Mouse (Mus musculus): ENCODE results near the gene Serp2.
A peak's percentile ranks its signal among the peaks of the same experiment; 100 is the strongest.

The Serp2 gene

DNA sequence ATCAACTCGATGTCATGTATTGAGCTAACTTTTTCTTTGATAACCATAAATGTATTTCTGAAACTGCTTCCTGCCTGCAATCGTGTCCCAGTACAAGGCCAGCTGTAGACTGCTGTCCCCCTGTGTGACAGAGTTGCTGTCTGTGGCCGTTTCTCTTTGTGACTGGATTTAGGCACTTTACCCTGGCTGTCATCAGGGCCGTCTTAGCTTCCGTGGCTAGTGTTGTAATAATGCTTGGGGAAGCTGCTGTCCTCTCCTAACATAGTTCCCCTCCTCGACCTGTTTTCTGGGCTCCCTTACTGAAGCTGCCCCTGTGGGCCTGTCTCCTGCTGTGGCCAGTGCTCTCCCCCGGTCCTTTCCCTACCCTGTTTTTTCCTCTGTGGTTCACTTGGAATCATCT lies 58.5 kb downstream of the Serp2 start:
- DNase-seq (ENCODE audit: low read depth, low spot score): no peak

DNA sequence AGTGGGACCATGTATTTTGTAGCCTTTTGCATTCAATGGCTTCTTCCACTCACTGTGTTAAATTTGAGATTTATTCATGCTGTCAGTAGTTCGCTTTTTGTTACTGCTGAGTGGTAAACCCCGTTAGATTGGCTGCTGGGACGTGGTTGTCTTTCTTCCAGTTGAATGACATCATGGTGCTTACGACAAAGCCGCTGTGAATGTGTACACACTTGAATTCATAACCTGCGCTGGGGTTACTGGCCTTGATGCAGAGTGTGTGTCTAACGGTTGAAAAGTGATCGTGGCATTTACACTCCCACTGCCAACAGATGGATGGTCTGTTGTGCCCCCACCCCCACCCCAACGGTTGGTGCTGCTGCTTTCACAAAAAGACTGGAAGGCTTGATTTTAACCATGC lies 59.5 kb downstream of the Serp2 start:
- no peak for DNase-seq (ENCODE audit: low read depth, low spot score)

DNA sequence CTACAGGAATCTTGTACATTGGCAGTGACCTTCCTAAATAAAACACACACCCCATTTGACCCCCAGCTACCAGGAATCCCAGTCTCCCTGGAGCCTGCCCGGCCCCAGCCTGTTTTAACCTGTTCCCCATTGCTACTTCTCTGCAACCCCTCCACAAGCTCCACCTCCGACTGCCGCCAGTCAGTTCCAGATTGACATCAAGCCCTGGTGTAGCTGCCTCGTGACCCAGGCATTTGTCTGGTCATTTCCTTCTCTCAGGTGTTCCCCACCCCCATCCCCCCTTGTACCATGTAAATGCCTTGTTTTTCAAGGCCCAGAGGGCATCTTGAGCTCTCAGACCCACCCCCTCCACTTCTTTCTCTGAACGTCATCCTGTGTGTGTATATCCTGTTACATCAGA lies 61.7 kb downstream of the Serp2 start:
- DNase-seq (ENCODE audit: low read depth, low spot score): peak; percentile 93

DNA sequence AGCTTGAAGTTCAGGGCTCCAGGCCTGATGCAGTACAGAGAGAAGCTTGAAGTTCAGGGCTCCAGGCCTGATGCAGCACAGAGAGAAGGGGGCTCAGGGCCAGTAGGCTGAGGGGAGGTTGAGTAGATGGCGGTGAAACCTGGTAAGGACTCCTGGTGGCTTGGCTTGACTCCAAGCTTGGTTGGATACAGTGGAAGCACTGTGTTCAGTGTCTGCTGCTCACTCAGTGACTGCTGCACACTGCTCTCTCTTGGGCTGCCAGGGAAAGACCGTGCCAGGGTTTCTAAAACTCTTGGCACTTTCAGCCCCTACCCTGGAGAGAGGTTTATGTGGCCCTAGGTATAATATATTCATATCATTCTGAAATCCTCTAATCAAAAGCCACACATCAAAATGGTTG lies 67.6 kb downstream of the Serp2 start:
- no peak for DNase-seq (ENCODE audit: low read depth, low spot score)

DNA sequence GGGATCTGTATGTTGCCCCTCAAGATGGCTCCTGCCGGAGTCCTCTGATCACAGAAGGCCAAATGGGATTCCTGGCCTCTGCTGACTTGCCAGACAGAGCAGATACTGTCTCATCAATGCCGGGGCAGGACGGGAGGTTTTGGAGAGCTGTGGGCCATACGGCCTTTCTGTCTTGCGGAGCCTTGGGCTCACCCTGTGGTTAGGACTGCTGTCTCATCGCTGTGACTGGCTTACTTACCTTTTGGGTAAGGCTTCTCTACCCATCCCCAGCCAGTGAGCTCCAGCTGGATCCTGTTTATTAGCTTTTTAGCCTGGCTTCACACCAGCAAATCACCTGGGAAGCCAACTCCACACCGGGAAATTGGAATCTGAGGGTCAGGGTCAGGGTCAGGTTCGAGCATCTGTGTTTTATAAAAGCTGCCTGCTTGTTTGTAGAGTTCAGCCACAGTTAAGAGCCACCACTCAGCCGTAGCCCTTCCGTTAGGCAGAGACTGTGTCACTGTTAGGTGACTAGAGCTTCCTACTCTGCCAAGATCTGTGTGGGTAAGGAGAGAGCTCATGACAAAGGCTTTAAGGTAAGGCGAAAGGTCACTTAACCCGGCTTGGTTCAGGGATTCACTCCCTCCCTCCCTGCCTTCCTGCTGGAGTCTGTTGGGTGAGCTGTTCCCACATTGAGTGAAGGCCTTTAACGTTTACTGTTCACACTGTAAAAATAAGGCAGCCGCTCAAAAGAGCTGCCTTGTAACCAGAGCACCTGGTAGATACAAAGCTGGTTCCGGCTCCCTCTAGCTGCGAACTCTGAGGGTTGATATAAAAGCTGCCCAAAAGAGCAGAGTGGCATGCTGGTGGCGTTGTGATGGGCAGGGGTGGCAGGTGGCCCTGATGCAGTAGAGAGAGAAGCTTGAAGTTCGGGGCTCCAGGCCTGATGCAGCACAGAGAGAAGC lies 68.3 kb downstream of the Serp2 start:
- DNase-seq (ENCODE audit: low read depth, low spot score): no peak

DNA sequence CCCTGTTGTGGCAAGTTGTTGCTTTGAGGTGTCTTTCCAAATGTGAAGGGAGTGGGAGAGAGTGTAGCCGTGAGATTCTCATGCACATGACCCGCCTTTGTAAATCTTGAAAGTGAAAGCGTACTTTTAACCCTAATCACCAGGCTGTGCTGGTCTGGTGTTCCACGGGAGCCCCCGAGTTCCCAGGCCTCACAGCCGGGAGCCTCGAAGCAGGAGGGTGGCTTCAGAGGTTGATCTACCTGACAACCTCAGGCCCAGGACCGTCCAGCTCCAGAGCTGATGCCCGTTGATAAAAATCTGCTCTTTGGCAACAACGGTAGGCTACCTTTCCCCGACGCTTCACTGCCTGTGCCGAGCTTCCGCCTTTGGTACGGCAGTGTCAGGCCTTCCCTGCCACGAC lies 69.1 kb downstream of the Serp2 start:
- peak; percentile 49 for DNase-seq (ENCODE audit: low read depth, low spot score)

DNA sequence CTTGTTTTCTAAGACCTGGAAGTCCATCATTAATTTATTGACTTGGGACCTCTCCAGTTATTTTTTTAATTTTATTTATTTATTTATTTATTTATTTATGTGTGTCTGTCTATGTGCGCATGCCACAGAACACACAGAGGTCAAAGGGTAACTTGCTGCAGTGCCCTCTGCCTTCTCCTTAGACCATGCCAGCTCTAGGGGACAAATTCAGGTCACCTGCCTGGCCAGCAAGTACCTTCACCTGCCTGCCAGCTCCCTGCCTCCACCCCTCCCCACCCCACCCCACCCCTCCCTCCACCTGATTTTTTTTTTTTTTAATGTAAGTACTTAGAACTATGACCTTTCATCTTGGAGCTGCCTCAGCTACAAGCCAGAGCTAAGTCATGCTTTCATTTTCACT lies 73.0 kb downstream of the Serp2 start:
- DNase-seq (ENCODE audit: low read depth, low spot score): no peak

All from R1 (cell line).